Mouse (Mus musculus): ENCODE measurements around the gene Tbc1d22a. TPM values are rescaled to one million over a fixed set of nuclear protein-coding genes. Genes with fewer than 3 reads are reported as not detected.
A peak's percentile ranks its signal among the peaks of the same experiment; 100 is the strongest.
"Not testable (repeated sequence)": the region's sequence is repeated elsewhere in the genome, so short reads cannot be mapped to it uniquely, and the experiment has no call there.

Tbc1d22a gene
- polyA plus RNA-seq, 1 experiment from 2014 or later, result 10.8 TPM

DNA sequence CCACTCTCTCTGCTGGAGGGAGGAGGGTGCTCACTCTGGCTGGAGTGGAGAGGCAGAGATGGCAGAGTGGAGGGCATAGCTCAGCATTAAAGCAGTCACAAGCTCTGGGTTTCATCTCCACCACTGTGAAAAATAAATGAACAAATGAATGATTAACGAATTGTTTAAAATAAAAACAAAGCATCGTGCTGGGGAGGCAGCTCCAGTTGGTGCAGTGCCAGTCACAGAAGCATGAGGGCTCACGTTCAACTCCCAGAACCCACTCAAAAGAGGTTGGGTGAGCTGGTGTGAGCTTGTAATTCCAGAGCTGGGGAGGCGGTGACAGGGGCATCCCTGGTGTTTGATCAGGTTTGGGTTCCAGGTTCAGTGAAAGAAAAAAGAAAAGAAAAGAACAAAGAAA lies 14.1 kb upstream of the Tbc1d22a start:
- no peak overlapping the region for H3K4me3 ChIP-seq
- no peak for DNase-seq (ENCODE audit: extremely low spot score, low spot score)
- no peaks in the 10 kb centered on the region for H3K36me3 ChIP-seq (replicated peaks)
- H3K9me3 ChIP-seq, result no peaks in the 10 kb centered on the region
- H3K27me3 ChIP-seq (ENCODE audit: poor library complexity, severe bottlenecking), result no peaks in the 10 kb centered on the region
- 60% methylated on average over 4 of the region's 4 CpGs for WGBS
- H3K27ac ChIP-seq, result no peak overlapping the region
- peaks cover 30% of the 10 kb centered on the region for H3K4me1 ChIP-seq

- H3K9me3 ChIP-seq, result no peaks in the 10 kb centered on the region
- H3K27ac ChIP-seq, result no peak overlapping the region
- 51% methylated on average over 4 of the region's 4 CpGs for WGBS
- no peaks in the 10 kb centered on the region for H3K36me3 ChIP-seq (replicated peaks)
- peaks cover 30% of the 10 kb centered on the region for H3K4me1 ChIP-seq
- DNase-seq (ENCODE audit: extremely low spot score, low spot score), result no peak
- H3K27me3 ChIP-seq (ENCODE audit: poor library complexity, severe bottlenecking), result no peaks in the 10 kb centered on the region
- H3K4me3 ChIP-seq, result no peak overlapping the region
Observed at GRCm38 (mm10) chr15:86201095-86201494, 13.2 kb upstream of the Tbc1d22a start.

GRCm38 (mm10) chr15:86201696-86202330 lies 12.4 kb upstream of the Tbc1d22a start:
- H3K27ac ChIP-seq, result no peak overlapping the region
- H3K9me3 ChIP-seq, result no peaks in the 10 kb centered on the region
- 76% methylated on average over 9 of the region's 9 CpGs for WGBS

GRCm38 (mm10) chr15:86202640-86203039 lies 11.6 kb upstream of the Tbc1d22a start:
- no peaks in the 10 kb centered on the region for H3K9me3 ChIP-seq
- H3K27me3 ChIP-seq (ENCODE audit: poor library complexity, severe bottlenecking), result no peaks in the 10 kb centered on the region
- no peak for DNase-seq (ENCODE audit: extremely low spot score, low spot score)
- peaks cover 30% of the 10 kb centered on the region for H3K4me1 ChIP-seq
- H3K4me3 ChIP-seq, result no peak overlapping the region
- 61% methylated on average over 6 of the region's 6 CpGs for WGBS
- H3K27ac ChIP-seq, result peak overlapping the region; percentile 21; the same call in 1 of the 2 replicates
- no peaks in the 10 kb centered on the region for H3K36me3 ChIP-seq (replicated peaks)

More at GRCm38 (mm10) chr15:86201696-86202330, 12.4 kb upstream of the Tbc1d22a start:
- H3K4me3 ChIP-seq, result no peak overlapping the region
- no peaks in the 10 kb centered on the region for H3K36me3 ChIP-seq (replicated peaks)
- H3K4me1 ChIP-seq, result peaks cover 30% of the 10 kb centered on the region
- DNase-seq (ENCODE audit: extremely low spot score, low spot score), result no peak
- no peaks in the 10 kb centered on the region for H3K27me3 ChIP-seq (ENCODE audit: poor library complexity, severe bottlenecking)

DNA sequence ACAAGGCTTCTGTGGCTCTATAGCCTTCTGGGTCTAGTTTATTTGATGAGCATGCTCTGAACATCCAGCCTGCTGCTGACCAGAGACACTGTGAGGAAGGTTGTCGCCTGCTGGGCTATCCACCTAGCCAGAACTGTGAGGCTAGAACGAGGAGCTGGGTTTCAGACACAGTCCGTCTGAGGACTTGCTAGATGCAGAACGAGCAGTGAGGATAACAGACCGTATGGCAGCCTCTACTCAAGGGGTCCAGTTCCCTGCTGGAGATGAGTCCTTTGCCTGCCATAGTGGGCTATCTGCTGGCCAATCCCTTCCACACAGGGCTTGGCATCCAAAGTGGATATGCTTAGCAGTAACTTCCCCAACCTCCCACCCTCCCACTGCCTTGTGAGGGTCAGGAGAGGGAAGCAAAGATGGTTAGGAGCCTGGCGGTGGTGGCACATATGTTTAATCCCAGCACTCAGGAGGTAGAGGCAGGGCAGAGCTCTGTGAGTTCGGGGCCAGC lies 10.9 kb upstream of the Tbc1d22a start:
- H3K4me1 ChIP-seq, result peaks cover 30% of the 10 kb centered on the region
- 85% methylated on average over 7 of the region's 7 CpGs for WGBS
- H3K27ac ChIP-seq, result 0 out of 2 replicates have a peak overlapping the region, but pooled peaks have one; percentile 40
- no peaks in the 10 kb centered on the region for H3K9me3 ChIP-seq
- no peak for DNase-seq (ENCODE audit: extremely low spot score, low spot score)
- no peaks in the 10 kb centered on the region for H3K27me3 ChIP-seq (ENCODE audit: poor library complexity, severe bottlenecking)
- H3K4me3 ChIP-seq, result no peak overlapping the region
- no peaks in the 10 kb centered on the region for H3K36me3 ChIP-seq (replicated peaks)

DNA sequence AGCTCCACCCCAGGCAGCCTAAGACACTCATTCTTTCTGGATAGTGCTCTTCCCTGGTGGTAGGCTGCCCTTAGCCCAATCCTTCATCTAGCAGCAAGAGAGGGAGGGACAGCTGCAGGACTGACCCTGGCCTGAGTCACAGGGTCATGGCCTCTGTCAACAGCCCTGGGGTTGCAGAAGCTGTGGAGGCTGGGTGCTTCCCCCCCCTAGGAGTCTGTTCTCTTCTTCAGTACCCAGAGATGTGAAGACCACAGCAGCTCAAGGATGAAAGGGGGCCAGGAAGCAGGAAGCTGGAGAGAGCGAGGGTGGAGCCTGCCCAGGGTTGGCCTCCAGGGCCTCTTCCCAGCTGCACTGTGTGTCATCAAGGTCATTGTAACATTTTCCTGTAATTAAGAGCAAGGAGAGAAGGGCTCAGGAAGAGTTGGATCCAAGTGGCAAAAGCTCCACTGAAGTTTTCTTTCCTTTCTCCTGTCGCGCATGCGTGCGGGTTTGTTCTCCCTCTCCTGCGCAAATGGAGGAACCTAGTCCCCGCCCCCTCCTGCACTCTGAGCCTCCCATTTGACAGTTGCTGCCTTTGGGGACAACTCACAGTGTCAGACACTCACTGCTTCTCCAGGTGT lies 10.2 kb upstream of the Tbc1d22a start:
- DNase-seq (ENCODE audit: extremely low spot score, low spot score), result no peak
- WGBS, result 36% methylated on average over 7 of the region's 7 CpGs
- no peaks in the 10 kb centered on the region for H3K9me3 ChIP-seq

GRCm38 (mm10) chr15:86205300-86205699 lies 9.0 kb upstream of the Tbc1d22a start:
- H3K27ac ChIP-seq, result no peak overlapping the region
- no peaks in the 10 kb centered on the region for H3K27me3 ChIP-seq (ENCODE audit: poor library complexity, severe bottlenecking)
- no peaks in the 10 kb centered on the region for H3K36me3 ChIP-seq (replicated peaks)
- peak; percentile 40 for DNase-seq (ENCODE audit: extremely low spot score, low spot score)
- 42% methylated on average over 2 of the region's 2 CpGs for WGBS
- no peak overlapping the region for H3K4me3 ChIP-seq
- peaks cover 30% of the 10 kb centered on the region for H3K4me1 ChIP-seq
- no peaks in the 10 kb centered on the region for H3K9me3 ChIP-seq

More for the DNA sequence above, 10.2 kb upstream of the Tbc1d22a start:
- no peaks in the 10 kb centered on the region for H3K27me3 ChIP-seq (ENCODE audit: poor library complexity, severe bottlenecking)
- H3K36me3 ChIP-seq (replicated peaks), result no peaks in the 10 kb centered on the region
- H3K4me3 ChIP-seq, result no peak overlapping the region
- H3K4me1 ChIP-seq, result peaks cover 30% of the 10 kb centered on the region
- 0 out of 2 replicates have a peak overlapping the region, but pooled peaks have one; percentile 20 for H3K27ac ChIP-seq

- H3K27me3 ChIP-seq (ENCODE audit: poor library complexity, severe bottlenecking), result no peaks in the 10 kb centered on the region
- no peak for DNase-seq (ENCODE audit: extremely low spot score, low spot score)
- H3K36me3 ChIP-seq (replicated peaks), result 0 out of 2 replicates have a peak, but pooled peaks cover under 1% of the 10 kb centered on the region
- H3K9me3 ChIP-seq, result no peaks in the 10 kb centered on the region
- peaks cover 24% of the 10 kb centered on the region for H3K4me1 ChIP-seq
- 74% methylated on average over 4 of the region's 4 CpGs for WGBS
- no peak overlapping the region for H3K27ac ChIP-seq
- H3K4me3 ChIP-seq, result no peak overlapping the region
Observed at GRCm38 (mm10) chr15:86206385-86206784, 7.9 kb upstream of the Tbc1d22a start.

- not testable (repeated sequence) for H3K4me3 ChIP-seq; DNase-seq (ENCODE audit: extremely low spot score, low spot score); H3K9me3 ChIP-seq; H3K36me3 ChIP-seq (replicated peaks); H3K27ac ChIP-seq; H3K27me3 ChIP-seq (ENCODE audit: poor library complexity, severe bottlenecking)
- WGBS, result 93% methylated on average over 5 of the region's 5 CpGs
- H3K4me1 ChIP-seq, result peaks cover 23% of the 10 kb centered on the region
Observed at GRCm38 (mm10) chr15:86212193-86212592, 2.1 kb upstream of the Tbc1d22a start.

DNA sequence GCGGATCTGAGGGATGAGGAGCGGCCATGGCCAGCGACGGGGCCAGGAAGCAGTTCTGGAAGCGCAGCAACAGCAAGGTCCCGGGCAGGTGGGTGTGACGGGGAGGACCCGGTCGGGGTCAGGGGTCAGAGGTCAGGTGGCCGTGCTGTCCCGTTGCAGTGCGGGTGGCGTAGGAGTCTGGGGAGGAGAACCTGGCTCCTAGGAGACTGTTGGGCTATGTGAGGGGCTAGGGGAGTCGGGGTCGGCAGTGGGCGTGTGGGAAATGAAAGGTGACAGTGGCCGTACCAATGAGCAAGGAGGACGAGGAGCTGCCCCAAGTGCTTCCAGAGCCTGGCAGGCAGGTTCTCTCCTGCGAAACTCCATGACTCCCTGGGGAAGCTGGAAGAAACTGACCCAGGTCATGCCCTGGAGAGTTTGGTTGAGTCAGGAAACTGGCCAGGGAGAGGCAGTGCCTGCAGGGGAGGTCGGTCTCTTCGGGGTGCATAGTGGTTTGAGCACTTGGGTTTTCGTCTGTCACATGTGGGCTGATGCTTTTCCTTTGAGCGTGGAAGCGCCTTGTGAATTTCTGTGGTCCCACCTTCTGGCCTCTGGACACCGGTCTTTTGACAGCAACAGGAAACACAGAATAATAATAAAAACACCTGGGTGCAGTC lies 416 bp downstream of the Tbc1d22a start:
- H3K27ac ChIP-seq, result peak overlapping the region; percentile 92
- no peak for DNase-seq (ENCODE audit: extremely low spot score, low spot score)
- peaks cover 23% of the 10 kb centered on the region for H3K4me1 ChIP-seq
- H3K36me3 ChIP-seq (replicated peaks), result 0 out of 2 replicates have a peak, but pooled peaks cover 3% of the 10 kb centered on the region
- no peaks in the 10 kb centered on the region for H3K9me3 ChIP-seq
- H3K27me3 ChIP-seq (ENCODE audit: poor library complexity, severe bottlenecking), result no peaks in the 10 kb centered on the region
- H3K4me3 ChIP-seq, result peak overlapping the region; percentile 75
- WGBS, result 16% methylated on average over 25 of the region's 25 CpGs

- not testable (repeated sequence) for H3K27ac ChIP-seq; H3K36me3 ChIP-seq (replicated peaks); H3K9me3 ChIP-seq; H3K27me3 ChIP-seq (ENCODE audit: poor library complexity, severe bottlenecking); DNase-seq (ENCODE audit: extremely low spot score, low spot score); H3K4me3 ChIP-seq
- WGBS, result 90% methylated on average over 9 of the region's 9 CpGs
- H3K4me1 ChIP-seq, result peaks cover 27% of the 10 kb centered on the region
Observed at GRCm38 (mm10) chr15:86216641-86217040, 2.4 kb downstream of the Tbc1d22a start.

DNA sequence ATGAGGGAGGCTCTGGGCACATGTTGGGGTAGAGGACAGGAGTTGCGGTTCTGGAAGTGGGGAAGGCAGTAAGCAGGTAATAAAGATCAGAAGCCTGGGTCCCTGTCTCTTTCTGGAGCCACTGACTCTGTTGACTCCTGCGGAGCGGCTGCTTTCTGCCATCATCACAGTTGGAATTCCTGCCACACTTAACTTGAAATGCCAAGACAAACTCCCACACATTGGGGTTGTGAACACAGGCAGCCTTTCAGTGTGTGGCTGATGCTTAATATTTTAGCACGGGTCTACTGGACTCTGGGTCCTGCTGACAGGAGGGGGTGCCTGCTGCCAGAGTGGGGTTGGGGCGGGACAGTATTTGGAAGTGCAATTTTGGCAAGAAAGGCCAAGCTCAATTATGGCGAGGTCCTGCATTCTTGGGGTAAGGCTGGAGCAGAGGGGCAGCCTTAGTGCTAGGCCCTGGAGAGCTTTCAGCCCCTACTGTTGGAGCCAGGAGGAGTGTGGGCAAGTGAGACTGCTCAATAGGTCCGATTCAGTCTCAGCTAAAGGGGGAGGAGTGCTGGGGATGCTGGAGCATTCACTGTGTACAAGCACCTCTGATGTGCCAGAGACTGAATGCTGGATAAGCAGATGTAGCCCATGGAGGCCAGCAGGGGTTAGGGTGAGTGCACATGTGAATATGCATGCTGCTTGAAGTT lies 5.4 kb downstream of the Tbc1d22a start:
- Histone ChIP-seq H3K4me1 (peaks cover 13% of the 10 kb centered on the region), H3K9me3 (peaks cover 3% of the 10 kb centered on the region; the same call in 1 of the 2 replicates), H3K27ac (no peak overlapping the region), H3K27me3 (ENCODE audit: poor library complexity, severe bottlenecking) (no peaks in the 10 kb centered on the region), H3K4me3 (no peak overlapping the region), H3K36me3 (replicated peaks) (peaks cover 4% of the 10 kb centered on the region)
- 83% methylated on average over 7 of the region's 7 CpGs for WGBS
- DNase-seq (ENCODE audit: extremely low spot score, low spot score), result no peak

All from forebrain, embryonic 10.5 days (tissue).